Mouse (Mus musculus) CH12.LX (cell line): ENCODE results near the gene Atg4d. TPM values are rescaled to one million over a fixed set of nuclear protein-coding genes. Genes with fewer than 3 reads are reported as not detected.

Experiments
- DNase-seq: peaks from one replicate; pipeline ENCODE4 v3.0.0-alpha.2; 2013; ENCODE audit errors: extremely low read depth
- H3K27ac ChIP-seq: 2 replicates; pipeline ENCODE4 v1.5.1; 2012; ENCODE audit warnings: low read depth, mild to moderate bottlenecking, control low read depth, moderate library complexity; ENCODE audit not compliant: insufficient read depth
- H3K27me3 ChIP-seq: replicated peaks from 2 replicates; pipeline ENCODE3; 2012; ENCODE audit warnings: inconsistent platforms
- H3K36me3 ChIP-seq, 2 experiments: replicated peaks in 1 of 2; 2 replicates each; pipeline versions ENCODE3 to v1.6.1; 2012; ENCODE audit warnings: inconsistent platforms in 1 of 2, low read length in 1 of 2, mild to moderate bottlenecking in 1 of 2, mixed read lengths in 1 of 2, moderate library complexity in 1 of 2; ENCODE audit not compliant: control insufficient read depth in 1 of 2, insufficient read depth in 1 of 2
- H3K4me1 ChIP-seq, 2 experiments: 2 replicates each; pipeline ENCODE4 v1.6.1; 2012; ENCODE audit warnings: inconsistent platforms in 1 of 2, moderate library complexity in 1 of 2; ENCODE audit not compliant: insufficient read depth in 2 of 2, control insufficient read depth in 1 of 2
- H3K4me2 ChIP-seq: 2 replicates; pipeline ENCODE4 v1.6.1; 2012; ENCODE audit warnings: low read depth, mild to moderate bottlenecking, control low read depth; ENCODE audit not compliant: poor library complexity, insufficient read depth, severe bottlenecking
- H3K4me3 ChIP-seq, 3 experiments: fragments of 150-350 bp in 1 of 3; sonication (generic) in 1 of 3; replicated peaks in 1 of 3; 2 replicates each; pipeline versions ENCODE3 to v1.5.1; 2011 to 2012; ENCODE audit warnings: low read depth in 2 of 3, low read length in 2 of 3, mild to moderate bottlenecking in 2 of 3, moderate library complexity in 2 of 3, control low read depth in 1 of 3, improper control_type of control experiment in 1 of 3, inconsistent platforms in 1 of 3, mixed read lengths in 1 of 3; ENCODE audit not compliant: poor library complexity in 1 of 3
- H3K79me2 ChIP-seq: replicated peaks from 2 replicates; pipeline ENCODE4 v1.6.1; 2012; ENCODE audit warnings: mild to moderate bottlenecking, moderate library complexity; ENCODE audit not compliant: control insufficient read depth, poor library complexity, insufficient read depth, severe bottlenecking; ENCODE audit errors: extremely low read depth
- H3K9ac ChIP-seq: 2 replicates; pipeline ENCODE4 v1.6.1; 2012; ENCODE audit warnings: low read depth, mild to moderate bottlenecking, control low read depth, moderate library complexity; ENCODE audit not compliant: insufficient read depth
- H3K9me3 ChIP-seq: replicated peaks from 2 replicates; pipeline ENCODE3; 2012; ENCODE audit warnings: low read length, inconsistent platforms, mixed read lengths
- BHLHE40 ChIP-seq: IDR thresholded peaks from 2 replicates; pipeline ENCODE4 v1.6.1; 2011; ENCODE audit warnings: mild to moderate bottlenecking, low read depth, low read length, improper control_type of control experiment
- CHD2 ChIP-seq: IDR thresholded peaks from 2 replicates; pipeline ENCODE4 v1.6.1; 2011; ENCODE audit warnings: low read length, improper control_type of control experiment
- ETS1 ChIP-seq: conservative IDR thresholded peaks from 2 replicates; pipeline ENCODE4 v1.6.1; 2012; ENCODE audit warnings: low read depth, mild to moderate bottlenecking, inconsistent platforms, low read length, improper control_type of control experiment, moderate library complexity
- GABPA ChIP-seq: IDR thresholded peaks from 2 replicates; pipeline ENCODE4 v1.6.1; 2012; ENCODE audit warnings: low read depth, low read length, improper control_type of control experiment, inconsistent platforms; ENCODE audit not compliant: insufficient replicate concordance
- HCFC1 ChIP-seq: IDR thresholded peaks from 2 replicates; pipeline ENCODE4 v1.6.1; 2012; ENCODE audit warnings: low read depth, mild to moderate bottlenecking, inconsistent platforms, low read length, improper control_type of control experiment
- JUN ChIP-seq: IDR thresholded peaks from 2 replicates; pipeline ENCODE4 v1.6.1; 2011; ENCODE audit warnings: low read depth, mild to moderate bottlenecking, low read length, improper control_type of control experiment, moderate library complexity; ENCODE audit not compliant: insufficient read depth
- KAT2A ChIP-seq: IDR thresholded peaks from 2 replicates; pipeline ENCODE4 v1.6.1; 2012; ENCODE audit warnings: low read length, improper control_type of control experiment, inconsistent platforms; ENCODE audit not compliant: insufficient replicate concordance
- MAFK ChIP-seq: IDR thresholded peaks from 2 replicates; pipeline ENCODE4 v1.6.1; 2011; ENCODE audit warnings: low read length, improper control_type of control experiment; ENCODE audit not compliant: insufficient replicate concordance
- MAZ ChIP-seq: IDR thresholded peaks from 2 replicates; pipeline ENCODE4 v1.6.1; 2012; ENCODE audit warnings: low read depth, mild to moderate bottlenecking, inconsistent platforms, low read length, improper control_type of control experiment, moderate library complexity
- MEF2A ChIP-seq: IDR thresholded peaks from 2 replicates; pipeline ENCODE4 v1.6.1; 2014; ENCODE audit warnings: low read depth, mild to moderate bottlenecking, inconsistent platforms, low read length, improper control_type of control experiment, borderline replicate concordance
- MXI1 ChIP-seq: IDR thresholded peaks from 2 replicates; pipeline ENCODE4 v1.6.1; 2011; ENCODE audit warnings: mild to moderate bottlenecking, low read depth, low read length, improper control_type of control experiment
- MYC ChIP-seq: IDR thresholded peaks from 2 replicates; pipeline ENCODE4 v1.6.1; 2011; ENCODE audit warnings: low read depth, mild to moderate bottlenecking, improper control_type of control experiment, low read length
- NELFE ChIP-seq: IDR thresholded peaks from 2 replicates; pipeline ENCODE4 v1.6.1; 2011; ENCODE audit warnings: low read depth, low read length, improper control_type of control experiment
- NRF1 ChIP-seq: IDR thresholded peaks from 2 replicates; pipeline ENCODE4 v1.6.1; 2014; ENCODE audit warnings: low read depth, mild to moderate bottlenecking, inconsistent platforms, low read length, improper control_type of control experiment, moderate library complexity
- PAX5 ChIP-seq: IDR thresholded peaks from 2 replicates; pipeline ENCODE4 v1.6.1; 2012; ENCODE audit warnings: low read length, inconsistent platforms, mixed read lengths
- POLR2A ChIP-seq: IDR thresholded peaks from 2 replicates; pipeline ENCODE4 v1.6.1; 2011; ENCODE audit warnings: low read depth, mild to moderate bottlenecking, improper control_type of control experiment, low read length
- POLR2AphosphoS2 ChIP-seq: IDR thresholded peaks from 2 replicates; pipeline ENCODE4 v1.6.1; 2011; ENCODE audit warnings: low read depth, low read length, improper control_type of control experiment
- RAD21 ChIP-seq: IDR thresholded peaks from 2 replicates; pipeline ENCODE4 v1.6.1; 2011; ENCODE audit warnings: low read depth, mild to moderate bottlenecking, low read length, improper control_type of control experiment, moderate library complexity
- RCOR1 ChIP-seq: conservative IDR thresholded peaks from 2 replicates; pipeline ENCODE4 v1.6.1; 2012; ENCODE audit warnings: low read depth, mild to moderate bottlenecking, inconsistent platforms, low read length, improper control_type of control experiment
- SMC3 ChIP-seq: IDR thresholded peaks from 2 replicates; pipeline ENCODE4 v1.6.1; 2011; ENCODE audit warnings: low read depth, low read length, improper control_type of control experiment
- TBP ChIP-seq: conservative IDR thresholded peaks from 2 replicates; pipeline ENCODE4 v1.6.1; 2011; ENCODE audit warnings: low read depth, low read length, improper control_type of control experiment
- TCF12 ChIP-seq: IDR thresholded peaks from 2 replicates; pipeline ENCODE4 v1.6.1; 2014; ENCODE audit warnings: low read depth, mild to moderate bottlenecking, inconsistent platforms, low read length, improper control_type of control experiment
- UBTF ChIP-seq: IDR thresholded peaks from 2 replicates; pipeline ENCODE4 v1.6.1; 2012; ENCODE audit warnings: low read depth, mild to moderate bottlenecking, inconsistent platforms, low read length, improper control_type of control experiment, moderate library complexity
- USF1 ChIP-seq: IDR thresholded peaks from 2 replicates; pipeline ENCODE4 v1.6.1; 2014; ENCODE audit warnings: low read depth, mild to moderate bottlenecking, inconsistent platforms, low read length, improper control_type of control experiment
- ZC3H11A ChIP-seq: IDR thresholded peaks from 2 replicates; pipeline ENCODE4 v1.6.1; 2012; ENCODE audit warnings: low read depth, mild to moderate bottlenecking, inconsistent platforms, low read length, improper control_type of control experiment
- ZKSCAN1 ChIP-seq: IDR thresholded peaks from 2 replicates; pipeline ENCODE4 v1.6.1; 2012; ENCODE audit warnings: low read depth, inconsistent platforms, low read length, improper control_type of control experiment, borderline replicate concordance
- ZMIZ1 ChIP-seq: IDR thresholded peaks from 2 replicates; pipeline ENCODE4 v1.6.1; 2012; ENCODE audit warnings: low read depth, mild to moderate bottlenecking, inconsistent platforms, low read length, improper control_type of control experiment
- ZNF384 ChIP-seq: IDR thresholded peaks from 2 replicates; pipeline ENCODE4 v1.6.1; 2012; ENCODE audit warnings: low read depth, low read length, improper control_type of control experiment, inconsistent platforms
- dilution Hi-C: fragments of 300-500 bp; cut with MboI; formaldehyde crosslinking; loops from 2 replicates; pipeline ENCODE4 v1.14.3; 2020; ENCODE audit warnings: low sequenced_read_pairs; ENCODE audit not compliant: extremely low pct_unique_long_range_greater_than_20kb, extremely low pct_ligation_motif_present
- in situ Hi-C: fragments of 300-500 bp; cut with MboI; formaldehyde crosslinking; loops from 3 replicates; pipeline ENCODE4 v1.14.3; 2019; ENCODE audit warnings: low sequenced_read_pairs, low pct_ligation_motif_present, low pct_unique_long_range_greater_than_20kb, mixed read lengths
- polyA plus RNA-seq: library from polyadenylated mRNA; unstranded; fragments of >175 nt; gene quantifications from 2 replicates; pipeline ENCODE4 v1.2.1, GENCODE M21; 2012; ENCODE audit warnings: low read depth; ENCODE audit not compliant: insufficient read length
- total RNA-seq, 2 experiments: library from RNA; depleted of rRNA; stranded (reverse); fragments of 300-350 nt in 1 of 2; fragments of >200 nt in 1 of 2; gene quantifications; 2 replicates each; pipeline ENCODE4 v1.2.3; 2012 to 2014

Gene Atg4d
- total and polyA plus RNA-seq, 3 experiments: 7.7 to 14.3 (median 10.3) TPM

GRCm38 (mm10) chr9:21238004-21238732 lies 26.9 kb upstream of the Atg4d start:
- Histone ChIP-seq H3K36me3 (peaks cover 12 to 36% of the 10 kb centered on the region in 2 experiments), H3K79me2 (peaks cover 18% of the 10 kb centered on the region), H3K9ac (peak overlapping the region; percentile 99), H3K9me3 (no peaks in the 10 kb centered on the region), H3K4me1 (peaks cover 17 to 35% of the 10 kb centered on the region in 2 experiments), H3K4me3 (peak overlapping the region; percentile 77 to 98 (median 88)), H3K27ac (peak overlapping the region; percentile 34; the same call in 1 of the 2 replicates), H3K27me3 (peaks cover 4% of the 10 kb centered on the region), H3K4me2 (peak overlapping the region; percentile 89)
- TF ChIP-seq BHLHE40 (peak; percentile 66), ZMIZ1 (no peak), MAZ (0 out of 2 replicates have a peak, but pooled peaks have one; percentile 28)
- DNase-seq: peak; percentile 18
- dilution Hi-C loops: no loop called here
- in situ Hi-C loops: no loop called here

GRCm38 (mm10) chr9:21238733-21239464 lies 26.2 kb upstream of the Atg4d start, which contains the start of gene Keap1:
TSS of gene Keap1 (minus strand) at chr9:21239361.
- Histone ChIP-seq H3K9ac (peak within 1 kb of the TSS; percentile 99), H3K27ac (peak within 1 kb of the TSS; percentile 40), H3K4me3 (peak within 1 kb of the TSS; percentile 77 to 98 (median 88)), H3K79me2 (peaks cover 18% of the 10 kb centered on the region), H3K4me1 (peaks cover 17 to 35% of the 10 kb centered on the region in 2 experiments), H3K27me3 (peaks cover 4% of the 10 kb centered on the region), H3K9me3 (peaks cover under 1% of the 10 kb centered on the region), H3K4me2 (peak within 1 kb of the TSS; percentile 89), H3K36me3 (peaks cover 5 to 29% of the 10 kb centered on the region in 2 experiments)
- dilution Hi-C loops (no loop called here), in situ Hi-C loops (no loop called here)
- peak; percentile 48 for DNase-seq
- no peak for TF ChIP-seq ETS1
- no peak for TF ChIP-seq PAX5
- TF ChIP-seq ZKSCAN1: no peak
- TF ChIP-seq NELFE: peak; percentile 59
- TF ChIP-seq SMC3: no peak
- no peak for TF ChIP-seq JUN
- TF ChIP-seq RCOR1: no peak
- no peak for TF ChIP-seq ZMIZ1
- no peak for TF ChIP-seq USF1
- TF ChIP-seq CHD2: peak; percentile 28; the same call in 1 of the 2 replicates
- 0 out of 2 replicates have a peak, but pooled peaks have one; percentile 17 for TF ChIP-seq MYC
- TF ChIP-seq POLR2A: peak; percentile 64
- no peak for TF ChIP-seq ZC3H11A
- no peak; the same call in 1 of the 2 replicates for TF ChIP-seq MEF2A
- no peak for TF ChIP-seq TBP
- no peak for TF ChIP-seq NRF1
- TF ChIP-seq GABPA: no peak
- TF ChIP-seq KAT2A: 0 out of 2 replicates have a peak, but pooled peaks have one; percentile 39
- peak; percentile 64; the same call in 1 of the 2 replicates for TF ChIP-seq MAFK
- TF ChIP-seq ZNF384: no peak
- TF ChIP-seq MXI1: peak; percentile 87
- TF ChIP-seq UBTF: peak; percentile 92
- peak; percentile 53 for TF ChIP-seq HCFC1
- TF ChIP-seq BHLHE40: peak; percentile 48; the same call in 1 of the 2 replicates
- TF ChIP-seq RAD21: no peak
- peak; percentile 75 for TF ChIP-seq TCF12
- TF ChIP-seq POLR2AphosphoS2: no peak
